Mouse (Mus musculus) ES-CJ7 (cell line): ENCODE data around the gene Becn1.

Experiments used
- DNase-seq: peaks from one replicate; pipeline ENCODE4 v3.0.0; 2011; ENCODE audit warnings: low read depth, low spot score

The Becn1 gene

DNA sequence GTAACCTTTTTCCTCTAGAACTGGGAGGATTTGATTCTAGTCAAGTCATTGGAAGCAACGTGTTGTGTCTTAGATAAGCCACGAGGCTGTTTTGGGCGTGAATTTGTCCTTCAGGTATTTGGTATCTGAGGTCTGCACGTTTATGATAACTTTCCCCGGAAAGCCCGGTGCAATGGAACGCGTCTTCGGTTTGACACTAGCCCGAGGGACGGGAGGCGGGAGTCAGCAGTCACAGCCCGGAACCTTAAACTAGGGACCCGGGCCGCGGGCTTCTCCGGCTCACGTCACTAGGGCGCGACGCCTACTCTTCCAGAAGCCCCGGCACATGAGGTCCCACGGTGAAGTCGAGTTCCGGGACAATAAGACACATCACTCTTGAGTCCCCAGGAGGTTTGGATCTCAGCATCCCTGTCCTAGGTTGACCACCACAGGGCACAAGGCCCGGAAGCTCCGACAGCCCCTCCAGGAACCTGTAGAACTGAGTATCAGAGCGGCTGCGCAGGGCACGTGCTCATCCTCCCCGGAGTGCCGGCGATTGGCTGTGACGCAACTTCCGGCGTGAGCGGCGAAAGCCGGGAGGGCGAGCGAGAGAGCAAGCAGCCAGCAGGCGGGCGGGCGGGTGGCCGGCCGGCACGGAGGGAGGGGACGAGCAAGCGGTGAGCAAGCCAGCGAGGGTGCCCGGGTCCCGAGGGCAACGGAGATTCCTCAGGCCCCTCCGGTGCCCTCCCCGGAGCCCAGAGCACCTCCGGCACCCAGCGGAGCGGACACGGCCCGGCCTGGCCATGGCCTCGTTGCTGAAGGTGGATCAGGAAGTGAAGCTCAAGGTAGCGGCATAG lies 13.8 kb upstream of the Becn1 start, which contains the start of gene Psme3:
Psme3 (plus strand) TSS at position 549 of the 836 bp plus-strand sequence.
- DNase-seq, result peak; percentile 92

GRCm38 (mm10) chr11:101315082-101315650 lies 13.1 kb upstream of the Becn1 start:
- no peak for DNase-seq

GRCm38 (mm10) chr11:101314567-101314966 lies 12.5 kb upstream of the Becn1 start:
- DNase-seq, result no peak

DNA sequence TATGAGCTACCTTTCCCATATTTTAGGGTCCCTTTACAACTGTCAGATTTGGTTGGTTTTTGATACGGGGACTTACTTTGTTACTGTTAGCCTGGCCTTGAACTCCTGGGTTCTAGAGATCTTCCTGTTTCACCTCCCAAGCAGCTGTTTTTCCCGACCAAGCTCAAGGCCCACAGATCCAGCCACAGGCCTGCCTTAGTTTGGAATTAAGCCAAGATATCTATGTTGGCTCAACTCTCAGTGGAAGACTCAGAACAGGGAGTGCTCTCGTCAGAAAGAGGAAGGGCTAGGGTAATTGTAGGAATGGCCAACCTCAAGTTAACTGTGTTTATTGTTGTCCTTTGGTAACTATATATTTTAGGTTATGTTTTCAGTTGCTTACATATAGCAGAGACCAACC lies 10.1 kb upstream of the Becn1 start:
- DNase-seq, result no peak

GRCm38 (mm10) chr11:101311083-101311482 lies 9.0 kb upstream of the Becn1 start:
- DNase-seq, result no peak

GRCm38 (mm10) chr11:101307744-101308143 lies 5.7 kb upstream of the Becn1 start:
- DNase-seq, result peak; percentile 84

- no peak for DNase-seq
These were observed 635 bp downstream of the Becn1 start for GRCm38 (mm10) chr11:101301299-101302003.

GRCm38 (mm10) chr11:101300881-101301280 lies 1.2 kb downstream of the Becn1 start:
- DNase-seq, result peak; percentile 53

DNA sequence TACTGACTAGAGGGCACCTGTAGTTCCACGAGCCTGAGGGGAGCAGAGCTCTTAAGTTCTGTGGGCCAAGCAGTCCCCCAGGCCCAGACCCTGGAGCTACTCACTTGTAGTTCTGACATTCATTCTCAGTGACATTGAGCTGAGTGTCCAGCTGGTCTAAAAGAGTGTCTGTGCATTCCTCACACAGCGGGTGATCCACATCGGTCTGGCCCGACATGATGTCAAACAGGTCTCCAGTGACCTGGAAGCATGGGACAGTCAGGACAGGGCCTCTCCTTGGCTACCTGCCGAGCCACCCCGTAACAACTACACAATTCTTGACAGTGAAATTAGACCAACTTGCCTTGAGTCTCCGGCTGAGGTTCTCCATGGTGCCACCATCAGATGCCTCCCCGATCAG lies 6.9 kb downstream of the Becn1 start:
- no peak for DNase-seq

DNA sequence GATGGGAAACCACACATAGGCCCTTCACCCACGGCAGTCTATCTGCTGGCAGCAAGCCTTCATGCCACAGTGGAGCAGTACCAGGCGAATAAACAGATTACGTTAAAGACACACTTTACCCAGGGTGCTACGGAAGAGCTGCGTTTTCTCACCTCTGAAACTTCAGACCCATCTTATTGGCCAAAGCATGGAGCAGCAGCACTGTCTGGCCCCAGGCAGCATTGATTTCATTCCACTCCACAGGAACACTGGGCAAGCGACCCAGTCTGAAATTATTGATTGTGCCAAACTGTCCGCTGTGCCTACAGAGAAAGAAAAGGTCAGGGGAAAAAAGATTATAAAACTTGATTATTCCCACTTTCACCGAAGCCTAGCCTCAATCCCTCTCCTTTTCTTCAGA lies 10.9 kb downstream of the Becn1 start:
- DNase-seq, result no peak

- no peak for DNase-seq
These were observed 14.8 kb downstream of the Becn1 start for GRCm38 (mm10) chr11:101287306-101287705.

GRCm38 (mm10) chr11:101283805-101284204 lies 18.3 kb downstream of the Becn1 start:
- no peak for DNase-seq

- DNase-seq, result no peak
These were observed 19.2 kb downstream of the Becn1 start for GRCm38 (mm10) chr11:101282896-101283295.

- no peak for DNase-seq
These were observed 21.2 kb downstream of the Becn1 start for GRCm38 (mm10) chr11:101280837-101281236.

GRCm38 (mm10) chr11:101279193-101279569 lies 22.9 kb downstream of the Becn1 start:
- no peak for DNase-seq

DNA sequence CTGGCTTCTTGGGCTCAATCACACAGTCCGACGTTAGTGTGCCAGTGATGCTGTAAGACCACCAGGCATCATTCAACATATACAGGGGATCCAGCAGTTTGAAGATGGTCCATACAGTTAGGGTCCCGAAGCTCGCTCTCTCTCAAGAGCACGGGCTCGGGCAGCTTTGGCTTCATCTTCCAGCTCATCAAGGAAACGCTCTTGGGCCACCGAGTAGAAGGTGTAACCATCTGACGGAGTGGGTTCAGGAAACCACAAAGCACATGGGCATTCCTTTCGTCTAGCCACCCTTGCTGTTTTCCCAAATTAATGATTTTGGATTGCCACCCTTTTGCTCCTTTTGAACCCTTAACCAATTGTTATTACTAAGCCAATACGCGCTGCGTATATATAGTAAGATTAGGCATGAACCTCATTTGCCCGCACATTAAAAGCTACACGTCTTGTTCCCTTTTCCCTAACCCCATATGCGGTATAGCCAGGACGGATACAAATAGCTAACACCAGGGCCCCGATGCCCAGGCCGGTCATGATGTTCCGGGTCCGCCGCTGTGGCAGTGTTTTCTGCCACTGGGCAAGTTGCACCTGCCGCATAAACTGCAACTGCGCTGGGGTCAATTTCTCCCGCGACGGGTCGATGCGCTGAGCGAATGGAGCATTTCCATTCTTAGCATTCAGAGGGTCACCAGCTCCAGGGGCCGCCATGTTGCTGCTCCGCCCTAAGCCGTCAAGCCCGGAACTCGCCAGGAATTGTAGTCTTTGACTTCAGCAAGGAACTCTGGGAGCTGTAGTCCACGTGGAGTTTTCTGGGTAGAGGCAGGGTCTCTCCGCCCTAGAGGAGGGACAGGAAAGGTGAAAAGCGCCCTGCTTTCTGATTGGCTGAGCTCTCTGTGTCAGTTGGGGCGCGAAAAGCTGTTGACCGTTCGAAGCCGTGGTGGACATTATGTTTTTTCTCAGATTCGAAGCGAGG lies 23.6 kb downstream of the Becn1 start, which contains the start of the genes Cntd1 and Coa3:
Cntd1 (plus strand) TSS at position 790 of the 970 bp plus-strand sequence.
Coa3 (minus strand) TSS at position 892 of the 970 bp plus-strand sequence.
- DNase-seq, result peak; percentile 96

DNA sequence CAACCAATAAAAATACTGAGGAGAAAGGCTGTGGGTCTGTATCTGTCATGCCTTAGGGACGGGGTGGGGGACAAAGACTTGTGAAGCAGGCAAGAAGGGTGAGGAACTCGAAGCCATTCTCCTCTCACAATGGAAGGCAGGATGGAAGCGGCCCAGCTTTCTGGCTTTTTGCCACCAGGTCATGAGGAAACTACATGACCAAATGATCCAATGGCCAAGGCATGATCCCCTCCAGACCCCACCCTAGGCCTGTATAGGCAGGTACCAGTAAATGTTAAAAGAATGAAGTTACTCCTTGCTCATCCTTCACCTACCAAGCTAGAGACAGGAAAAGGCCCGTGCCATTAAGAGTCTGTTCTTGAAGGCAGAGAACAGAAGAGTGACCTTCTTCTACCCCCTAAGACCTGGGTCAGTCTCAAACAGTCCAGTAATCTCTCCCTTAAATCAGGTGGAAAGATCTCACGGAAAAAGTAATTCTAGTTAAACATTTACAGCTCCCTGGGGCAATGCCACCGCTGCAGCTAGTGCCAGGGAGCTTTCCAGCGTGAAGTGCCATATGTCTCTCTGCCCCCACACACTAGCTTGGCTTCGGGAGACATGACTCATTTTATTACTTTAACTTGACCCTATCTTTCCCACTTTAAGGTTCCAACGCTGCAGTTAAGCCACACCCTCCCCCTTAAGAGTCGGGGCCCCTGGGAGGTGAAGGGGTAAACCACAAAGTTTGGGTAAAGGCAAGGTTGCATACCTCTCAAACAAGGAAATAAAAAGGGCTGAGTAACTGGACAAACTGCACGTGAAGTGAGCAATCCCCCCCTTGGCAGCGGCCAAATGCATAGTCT lies 24.5 kb downstream of the Becn1 start:
- DNase-seq, result no peak

DNA sequence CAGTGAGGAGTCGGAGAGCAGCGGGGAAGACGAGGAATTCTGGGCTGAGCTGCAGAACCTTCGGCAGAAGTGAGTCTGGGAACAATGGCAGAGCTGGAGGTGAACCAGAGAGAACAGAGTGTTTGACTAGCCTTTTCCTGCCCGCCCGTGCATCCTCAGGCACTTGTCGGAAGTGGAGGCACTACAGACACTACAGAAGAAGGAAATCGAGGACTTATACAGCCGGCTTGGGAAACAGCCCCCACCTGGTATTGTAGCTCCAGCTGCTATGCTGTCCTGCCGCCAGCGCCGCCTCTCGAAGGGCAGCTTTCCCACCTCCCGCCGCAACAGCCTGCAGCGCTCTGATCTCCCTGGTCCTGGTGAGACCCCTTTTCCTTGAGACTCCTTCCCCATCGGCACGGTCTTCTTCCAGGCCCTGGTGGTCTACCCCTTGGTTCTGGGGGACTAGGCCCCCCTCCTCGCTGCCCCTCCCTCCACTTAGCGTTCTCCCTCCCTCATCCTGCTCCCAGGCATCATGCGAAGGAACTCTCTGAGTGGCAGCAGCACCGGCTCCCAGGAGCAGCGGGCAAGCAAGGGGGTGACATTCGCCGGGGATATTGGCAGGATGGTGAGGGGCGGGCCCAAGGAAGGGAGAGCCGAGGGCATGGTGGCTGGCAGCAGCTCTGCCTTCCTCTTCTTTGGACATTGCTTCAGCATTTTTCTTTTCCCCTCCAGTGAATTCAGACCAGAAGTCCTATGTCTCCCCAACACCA lies 25.6 kb downstream of the Becn1 start:
- no peak for DNase-seq

DNA sequence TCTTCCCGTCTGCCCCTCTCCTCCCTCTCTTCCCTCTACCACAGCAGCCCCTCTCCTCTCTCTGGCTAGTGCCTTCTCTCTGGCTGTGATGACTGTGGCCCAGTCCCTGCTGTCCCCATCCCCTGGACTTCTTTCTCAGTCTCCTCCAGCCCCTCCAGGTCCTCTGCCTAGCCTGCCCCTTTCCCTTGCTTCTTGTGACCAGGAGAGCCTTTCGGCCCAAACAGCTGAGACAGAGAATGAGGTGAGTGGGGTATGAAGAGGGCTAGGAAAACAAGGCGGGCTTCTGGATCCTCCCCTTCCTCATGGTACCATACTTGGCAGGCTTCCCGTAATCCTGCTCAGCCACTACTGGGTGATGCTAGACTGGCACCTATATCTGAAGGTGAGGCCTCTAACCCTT lies 26.8 kb downstream of the Becn1 start:
- no peak for DNase-seq

- DNase-seq, result no peak
These were observed 29.6 kb downstream of the Becn1 start for GRCm38 (mm10) chr11:101272446-101272845.
